9 mouse cellular contexts compared by ENCODE assay signal in genomic region chr9:41391591-41392320, GRCm38 (mm10).
DNase-seq lines count a peak whose midpoint lies in the region; TF ChIP-seq lines count a peak whose summit lies in the region.
"Had no signal": no experiment of that assay in that cellular context is flagged by ENCODE, and none has a peak within 500 bp of the region (broad histone marks: within the 10 kb centered on the region; RNA-seq: fewer than 3 reads in every experiment).

No protein-coding gene starts in this region.

- no peak for TF ChIP-seq POLR2A in lung, adult 2 months (IDR thresholded peaks at IDR 0.05; ENCODE audit: borderline replicate concordance, extremely low read depth, low read depth, low read length)

- TF ChIP-seq CTCF in lung, adult 2 months (IDR thresholded peaks at IDR 0.05; ENCODE audit: insufficient read depth, low read length), result no peak

- DNase-seq in cerebellum, adult 18-20 months, result peak; percentile 8 to 13
- no peak for DNase-seq in cerebellum, postnatal 36 days
- DNase-seq in lung, postnatal 36 days, result peak; percentile 30
- DNase-seq in lung, adult 2 months, result no peak
- peak; percentile 74 for DNase-seq in layer of hippocampus, adult 9-11 months
- peak; percentile 15 for DNase-seq in right cerebral cortex, postnatal 14 days
- DNase-seq in urinary bladder, postnatal 36 days (ENCODE audit: low spot score in 2 of 2), result no peak
- DNase-seq in retina, embryonic 14.5 days (ENCODE audit: low spot score), result no peak

- H3K4me1 ChIP-seq in lung, adult 2 months (ENCODE audit: control insufficient read depth, insufficient read depth, low read length), result no peaks in the 10 kb centered on the region
- H3K4me1 ChIP-seq: liver, embryonic 15.5 days had no signal

- no peak overlapping the region for H3K4me3 ChIP-seq in lung, adult 2 months (replicated peaks; ENCODE audit: extremely low read depth, low read depth, low read length)
- H3K4me3 ChIP-seq: liver, embryonic 15.5 days had no signal

- WGBS in lung, adult 2 months, result 48% methylated on average over 6 of the region's 6 CpGs

Comparison
In these comparisons a context has a peak if more than half of its experiments do, and no peak if none do; other contexts are left out.
1. DNase-seq: peak in cerebellum, adult 18-20 months (2 of 2), lung, postnatal 36 days (single experiment), layer of hippocampus, adult 9-11 months (single experiment) and right cerebral cortex, postnatal 14 days (single experiment); none in cerebellum, postnatal 36 days (0 of 2), lung, adult 2 months (single experiment), urinary bladder, postnatal 36 days (0 of 2) and retina, embryonic 14.5 days (single experiment).